Mouse (Mus musculus) brain, adult 2 months (tissue): ENCODE data around the gene Raph1.

Source experiments
- DNase-seq: peaks from one replicate; pipeline ENCODE4 v3.0.0; 2011; ENCODE audit warnings: low read depth, low spot score

Gene Raph1

GRCm38 (mm10) chr1:60432497-60432896 is 134.4 kb downstream of the Raph1 start:
- DNase-seq = peak; percentile 28
